Mouse (Mus musculus): Measurements from ENCODE around the gene Dop1b.

DNA sequence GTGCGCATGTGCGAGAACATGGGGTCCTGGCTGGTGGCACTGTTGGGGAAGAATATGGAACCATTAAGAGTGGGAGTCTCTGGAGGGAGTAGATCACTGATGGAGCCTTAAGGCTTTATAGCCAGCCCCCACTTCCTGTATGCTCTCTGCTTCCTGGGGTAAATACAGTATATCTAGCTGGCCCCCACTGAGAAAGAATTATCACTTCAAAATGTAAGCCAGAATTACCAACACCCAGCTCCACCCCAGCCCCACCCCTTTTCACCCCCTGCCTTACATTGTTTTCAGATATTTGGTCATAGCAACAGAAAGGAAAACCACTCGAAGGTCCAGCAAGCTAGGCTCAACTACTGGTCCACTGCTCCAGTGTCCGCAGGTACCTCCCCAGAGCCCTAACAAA is 76.7 kb downstream of the Dop1b start:
- no peak for TF ChIP-seq CTCF (IDR thresholded peaks at IDR 0.05; ENCODE audit: low read depth, low read length)
- no peak for TF ChIP-seq POLR2A (IDR thresholded peaks at IDR 0.05; ENCODE audit: extremely low read depth, insufficient read depth, low read length)
